Mouse (Mus musculus): ENCODE measurements around the gene Bmp8b.

GRCm38 (mm10) chr4:123152003-123152402 lies 47.0 kb downstream of the Bmp8b start:
- TF ChIP-seq POLR2A (IDR thresholded peaks at IDR 0.05; ENCODE audit: extremely low read depth, insufficient read depth, low read length) (no peak), CTCF (IDR thresholded peaks at IDR 0.05; ENCODE audit: extremely low read depth, insufficient read depth, low read length) (no peak)
